Mouse (Mus musculus) brain, embryonic 14.5 days (tissue): Measurements from ENCODE around the gene Nefh.

Experiments used
- CTCF ChIP-seq: fragments of 200-500 bp; IDR thresholded peaks from 2 replicates; pipeline ENCODE4 v1.5.1; 2012; ENCODE audit warnings: inconsistent platforms, mild to moderate bottlenecking, moderate library complexity, borderline replicate concordance; ENCODE audit not compliant: insufficient read depth, insufficient read length; ENCODE audit errors: extremely low read depth
- POLR2A ChIP-seq: fragments of 200-500 bp; IDR thresholded peaks from 2 replicates; pipeline ENCODE4 v1.6.1; 2012; ENCODE audit warnings: mild to moderate bottlenecking, inconsistent platforms, borderline replicate concordance; ENCODE audit not compliant: poor library complexity, insufficient read depth, insufficient read length, severe bottlenecking; ENCODE audit errors: extremely low read depth

GRCm38 (mm10) chr11:4916068-4916467 is 31.8 kb downstream of the Nefh start:
- TF ChIP-seq CTCF (peak; percentile 78), POLR2A (no peak)
